Mouse (Mus musculus): ENCODE data around the gene Olfr1467.

Olfr1467 gene

DNA sequence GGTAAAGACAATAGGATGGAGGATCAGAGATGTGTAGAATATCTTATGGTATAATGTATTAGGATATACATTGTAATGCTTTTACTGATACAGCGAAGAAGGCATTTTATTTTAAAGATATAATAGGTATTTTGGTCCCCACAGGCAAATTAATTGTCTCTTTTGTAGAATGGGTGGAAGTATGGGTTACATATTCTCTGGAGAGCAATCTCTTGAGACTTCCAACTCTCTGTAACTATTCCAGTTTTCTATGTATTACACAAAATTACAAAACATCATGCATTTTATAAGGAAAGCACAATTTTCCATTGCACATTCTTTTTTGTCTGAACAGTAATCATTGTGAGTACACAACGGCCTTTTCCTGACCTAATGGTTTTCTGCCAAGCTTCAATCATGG lies at the start of gene Olfr1467:
Gene Olfr1467 (plus strand): TSS at position 301 of the 400 bp plus-strand sequence.
- no peak for DNase-seq (ENCODE audit: low spot score)

DNA sequence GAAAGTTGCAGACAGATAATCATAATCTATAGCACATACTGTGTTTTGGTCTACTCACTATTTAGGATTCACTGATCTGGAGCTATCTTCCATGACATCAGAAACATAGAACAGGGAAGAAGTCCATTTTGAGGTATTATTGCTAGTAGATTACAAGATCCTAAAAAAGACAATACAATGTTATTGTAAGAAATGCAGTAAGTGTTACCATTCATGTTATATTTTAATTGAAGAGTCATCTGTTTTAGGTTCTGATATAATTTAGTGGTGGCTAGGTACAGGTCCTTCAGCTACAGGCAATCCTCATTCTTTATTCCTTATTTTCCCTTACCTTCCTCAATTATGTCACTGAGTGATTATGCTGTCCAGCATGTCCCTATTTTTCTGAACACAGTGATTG lies 46.6 kb upstream of the Olfr1467 start, which contains the start of gene Olfr1465:
Gene Olfr1465 (minus strand): TSS at position 101 of the 400 bp plus-strand sequence.
- DNase-seq (ENCODE audit: low spot score) = no peak

DNA sequence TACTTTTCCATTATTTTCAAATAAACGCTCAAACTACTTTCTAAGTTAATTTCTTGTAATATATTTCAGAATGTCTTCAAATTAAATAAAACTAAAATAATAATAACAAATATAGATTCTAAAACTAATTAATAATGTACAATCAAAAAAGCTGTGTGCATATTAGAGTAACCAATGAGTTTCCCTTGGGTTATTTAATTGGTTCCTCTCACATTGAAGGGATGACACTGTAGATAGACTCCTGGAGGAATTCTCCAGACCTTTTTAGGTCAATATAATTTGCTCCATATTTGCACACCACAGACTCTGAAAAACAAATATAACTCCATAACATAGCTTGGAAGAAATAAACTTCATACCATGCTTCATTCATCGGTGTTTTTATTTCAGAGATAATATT lies 23.5 kb upstream of the Olfr1467 start, which contains the start of gene Olfr1466:
Gene Olfr1466 (plus strand): TSS at position 301 of the 400 bp plus-strand sequence.
- no peak for DNase-seq (ENCODE audit: low spot score)

DNA sequence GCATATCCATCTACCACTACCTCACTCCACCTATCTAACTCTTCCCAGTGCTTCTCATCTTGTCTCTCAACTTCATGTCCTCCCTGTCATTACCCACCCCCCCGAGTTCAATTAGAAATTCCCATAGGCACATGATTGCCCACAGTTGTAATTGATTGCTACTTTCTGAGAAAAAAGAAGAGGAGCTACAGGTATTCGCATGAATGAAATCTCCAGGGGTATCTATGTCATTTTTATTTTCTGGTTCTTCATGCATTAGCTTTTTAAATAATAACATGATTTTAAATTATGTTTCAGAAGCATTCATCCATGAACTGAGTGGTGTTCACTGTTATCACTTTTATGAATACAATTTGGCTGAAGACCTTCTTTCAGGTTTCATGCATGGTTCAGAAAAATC lies 45.5 kb downstream of the Olfr1467 start, which contains the start of gene Olfr1469:
Gene Olfr1469 (plus strand): TSS at position 301 of the 400 bp plus-strand sequence.
- DNase-seq (ENCODE audit: low spot score) = no peak
